Mouse (Mus musculus): ENCODE results near the gene Kdm5a. TPM values are rescaled to one million over a fixed set of nuclear protein-coding genes. Genes with fewer than 3 reads are reported as not detected.

Gene Kdm5a
- polyA plus RNA-seq (2017; shearing (Covaris generic)) = 111 TPM

DNA sequence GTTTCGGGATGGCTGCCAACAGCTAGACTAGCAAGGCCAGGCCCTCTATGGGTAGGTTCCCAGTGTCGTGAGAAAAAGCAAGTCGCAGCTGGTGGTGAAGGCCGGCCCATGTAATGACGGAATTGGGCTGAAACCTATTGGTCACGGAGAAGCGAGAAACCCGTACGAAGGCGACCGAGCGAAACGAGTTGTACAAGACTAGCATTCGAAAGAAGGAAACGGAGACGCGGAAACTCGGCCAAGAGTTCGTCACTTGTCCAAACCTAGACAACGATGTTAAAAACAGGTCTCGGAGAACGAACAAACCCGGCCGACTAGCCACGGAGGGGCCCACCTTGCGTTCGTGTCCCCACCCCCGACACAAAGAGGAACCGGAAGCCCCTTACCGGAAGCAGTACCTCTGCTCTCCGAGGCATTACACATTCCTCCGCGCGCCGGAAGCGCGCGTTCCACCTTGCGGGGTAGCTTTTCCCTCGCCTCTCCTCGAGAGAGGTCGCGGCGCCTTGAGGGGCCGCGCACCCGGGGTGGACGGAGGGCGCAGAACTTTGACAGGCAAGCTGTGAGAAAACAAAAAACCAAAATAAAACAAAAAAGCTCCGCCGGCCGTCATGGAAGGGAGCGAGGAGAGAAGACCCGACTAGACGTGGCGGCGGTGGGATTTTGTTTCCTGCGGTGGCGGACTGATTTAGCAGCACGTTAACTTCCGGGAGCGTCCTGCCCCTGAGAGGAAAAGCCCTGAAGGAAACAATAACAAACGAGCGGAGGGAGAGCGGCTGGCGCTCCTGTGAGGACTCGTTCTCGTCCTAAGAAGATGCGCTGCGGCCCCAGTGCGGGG lies at the start of gene Kdm5a, which contains the start of gene Ccdc77:
TSS of gene Kdm5a (plus strand) at position 437 of the 835 bp plus-strand sequence.
TSS of gene Ccdc77 (minus strand) at position 687 of the 835 bp plus-strand sequence.

DNA sequence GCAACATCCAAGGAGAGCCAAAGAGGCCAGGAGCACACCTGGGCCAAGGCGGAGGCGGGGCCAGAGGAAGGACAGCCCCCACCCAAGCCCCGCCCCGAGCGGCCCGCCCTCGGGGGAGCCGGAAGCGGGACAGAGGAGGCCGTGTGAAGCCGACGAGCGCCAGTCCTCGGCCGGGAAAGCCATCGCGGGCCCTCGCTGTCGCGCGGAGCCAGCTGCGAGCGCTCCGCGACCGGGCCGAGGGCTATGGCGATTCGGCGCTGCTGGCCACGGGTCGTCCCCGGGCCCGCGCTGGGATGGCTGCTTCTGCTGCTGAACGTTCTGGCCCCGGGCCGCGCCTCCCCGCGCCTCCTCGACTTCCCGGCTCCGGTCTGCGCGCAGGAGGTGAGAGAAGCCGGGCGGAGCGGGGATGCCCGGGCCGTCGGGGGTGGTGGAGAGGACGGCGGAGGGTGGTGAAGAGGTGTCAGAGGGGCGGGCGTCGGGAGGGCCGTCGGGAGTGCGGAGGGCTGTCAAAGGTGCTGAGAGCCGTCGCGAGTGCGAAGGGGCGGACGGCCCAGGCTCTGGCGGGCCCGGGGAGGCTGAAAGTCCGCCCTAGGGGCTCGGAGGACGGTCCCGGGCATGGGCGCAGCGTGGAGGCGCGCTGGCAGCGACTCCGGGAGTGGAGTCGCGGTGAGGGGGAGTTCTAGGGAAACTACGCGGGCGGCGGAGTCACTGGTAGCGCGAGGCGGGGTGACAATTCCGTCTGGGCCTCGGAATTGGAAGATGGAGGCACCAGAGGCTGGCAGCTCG lies 99.4 kb downstream of the Kdm5a start, which contains the start of gene Il17ra:
TSS of gene Il17ra (plus strand) at position 162 of the 786 bp plus-strand sequence.

DNA sequence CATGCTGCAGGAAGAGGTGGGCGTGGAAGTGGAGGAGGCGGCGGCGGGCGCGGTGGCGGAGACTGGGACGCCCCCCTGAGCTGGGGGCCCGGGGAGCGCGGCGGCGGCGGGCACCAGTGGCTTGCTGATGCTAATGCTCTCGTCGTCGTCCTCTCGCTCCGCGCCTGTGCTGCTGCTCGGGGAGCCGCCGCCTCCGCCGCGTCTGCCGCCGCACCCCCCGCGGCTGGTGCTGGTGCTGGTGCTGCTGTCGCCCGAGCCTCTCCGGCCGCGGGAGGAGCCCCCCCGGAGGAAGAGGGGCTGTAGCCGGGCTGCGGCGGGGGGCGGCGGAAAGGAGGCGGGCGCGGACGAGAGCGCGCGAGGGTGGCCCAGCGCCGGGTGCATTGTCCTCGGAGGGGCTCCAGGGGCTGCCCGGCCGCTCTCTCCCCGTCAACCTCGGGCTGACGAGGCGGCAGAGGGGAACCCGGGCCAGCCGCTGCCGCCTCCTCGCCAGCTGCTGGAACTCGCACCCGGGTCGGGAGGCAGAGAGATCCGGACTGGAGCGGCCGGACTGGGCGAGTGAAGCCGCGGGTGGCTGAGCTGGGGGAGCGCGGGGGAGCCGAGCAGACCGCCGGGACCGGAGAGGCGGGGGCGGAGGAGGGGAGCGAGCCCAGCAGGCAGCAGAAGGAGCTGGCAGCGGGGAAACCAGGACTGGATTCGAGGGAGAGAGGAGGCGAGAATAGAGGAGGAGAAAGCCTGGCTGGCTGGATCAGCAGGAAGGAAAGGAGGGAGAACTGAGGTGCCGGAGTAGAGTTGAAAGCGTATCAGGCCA lies 129.7 kb downstream of the Kdm5a start, which contains the start of gene Tmem121b:
TSS of gene Tmem121b (minus strand) at position 434 of the 808 bp plus-strand sequence.

Other genes starting within 250 kb of the Kdm5a start
- gene D330020A13Rik, start 69.8 kb upstream of the Kdm5a start, polyA plus RNA-seq (2017; shearing (Covaris generic)) = not detected
- not detected for gene B4galnt3, start 69.6 kb upstream of the Kdm5a start, polyA plus RNA-seq (2017; shearing (Covaris generic))
- 10.9 TPM for gene Ccdc77, start 250 bp downstream of the Kdm5a start, polyA plus RNA-seq (2017; shearing (Covaris generic))
- 41.0 TPM for gene Il17ra, start 99.1 kb downstream of the Kdm5a start, polyA plus RNA-seq (2017; shearing (Covaris generic))
- gene Tmem121b, start 129.7 kb downstream of the Kdm5a start, polyA plus RNA-seq (2017; shearing (Covaris generic)) = 1.4 TPM
- 80.5 TPM for gene Hdhd5, start 167.2 kb downstream of the Kdm5a start, polyA plus RNA-seq (2017; shearing (Covaris generic))

Measured in activated CD4-positive, CD25-positive, alpha-beta regulatory T cell, adult 9 weeks (primary cell).